Mouse (Mus musculus) hindbrain, embryonic 16.5 days (tissue): ENCODE data around the gene Kif3b. TPM values are rescaled to one million over a fixed set of nuclear protein-coding genes. Genes with fewer than 3 reads are reported as not detected.
A peak's percentile ranks its signal among the peaks of the same experiment; 100 is the strongest.
"Not testable (repeated sequence)": the region's sequence is repeated elsewhere in the genome, so short reads cannot be mapped to it uniquely, and the experiment has no call there.

ENCODE experiments used
- ATAC-seq: fragments of 200-750 bp; cut with Nextera tagmentation; 2 replicates; pipeline ENCODE4 v1.8.0; 2017; ENCODE audit warnings: moderate TSS enrichment, moderate library complexity
- H3K27ac ChIP-seq: fragments of 300-500 bp; sonication (generic); 2 replicates; pipeline ENCODE4 v1.5.1; 2014; ENCODE audit warnings: low read depth, mild to moderate bottlenecking, control low read depth, low read length, moderate library complexity
- H3K27me3 ChIP-seq: fragments of 300-500 bp; sonication (generic); replicated peaks from 2 replicates; pipeline ENCODE4 v1.6.1; 2014; ENCODE audit warnings: low read length; ENCODE audit not compliant: control insufficient read depth, insufficient read depth
- H3K36me3 ChIP-seq: fragments of 300-500 bp; sonication (generic); 2 replicates; pipeline ENCODE4 v1.6.1; 2014; ENCODE audit warnings: mild to moderate bottlenecking, low read length, moderate library complexity, mixed read lengths; ENCODE audit not compliant: control insufficient read depth, insufficient read depth
- H3K4me1 ChIP-seq: fragments of 300-500 bp; sonication (generic); 2 replicates; pipeline ENCODE4 v1.6.1; 2014; ENCODE audit warnings: low read depth, low read length; ENCODE audit not compliant: control insufficient read depth, insufficient read depth
- H3K4me2 ChIP-seq: fragments of 300-500 bp; sonication (generic); 2 replicates; pipeline ENCODE4 v1.6.1; 2014; ENCODE audit warnings: mild to moderate bottlenecking, low read length, control low read depth, moderate library complexity
- H3K4me3 ChIP-seq: fragments of 300-500 bp; sonication (generic); 2 replicates; pipeline ENCODE4 v1.5.1; 2014; ENCODE audit warnings: mild to moderate bottlenecking, low read length, control low read depth, moderate library complexity
- H3K9ac ChIP-seq: fragments of 300-500 bp; sonication (generic); 2 replicates; pipeline ENCODE4 v1.6.1; 2014; ENCODE audit warnings: low read depth, mild to moderate bottlenecking, control low read depth, low read length, moderate library complexity
- H3K9me3 ChIP-seq: fragments of 300-500 bp; sonication (generic); 2 replicates; pipeline ENCODE4 v1.6.1; 2014; ENCODE audit warnings: mild to moderate bottlenecking, low read length, moderate library complexity; ENCODE audit not compliant: control insufficient read depth
- WGBS: fragments of 180-500 bp; shearing (Covaris S2); extraction: QIAGEN DNeasy Blood & Tissue Kit; methylation state at CpG from one replicate; pipeline ENCODE4 v1.1.7; 2014; 5-methylcytosine and 5-hydroxymethylcytosine counted together
- polyA plus RNA-seq: library from polyadenylated mRNA; unstranded; fragments of >200 nt; fragmentation: Nextera tagmentation; extraction: Ambion mirVana; gene quantifications from 2 replicates; pipeline ENCODE4 v1.2.1, GENCODE M21; 2015

Kif3b gene
- polyA plus RNA-seq, 1 experiment from 2014 or later, result 23.9 TPM

DNA sequence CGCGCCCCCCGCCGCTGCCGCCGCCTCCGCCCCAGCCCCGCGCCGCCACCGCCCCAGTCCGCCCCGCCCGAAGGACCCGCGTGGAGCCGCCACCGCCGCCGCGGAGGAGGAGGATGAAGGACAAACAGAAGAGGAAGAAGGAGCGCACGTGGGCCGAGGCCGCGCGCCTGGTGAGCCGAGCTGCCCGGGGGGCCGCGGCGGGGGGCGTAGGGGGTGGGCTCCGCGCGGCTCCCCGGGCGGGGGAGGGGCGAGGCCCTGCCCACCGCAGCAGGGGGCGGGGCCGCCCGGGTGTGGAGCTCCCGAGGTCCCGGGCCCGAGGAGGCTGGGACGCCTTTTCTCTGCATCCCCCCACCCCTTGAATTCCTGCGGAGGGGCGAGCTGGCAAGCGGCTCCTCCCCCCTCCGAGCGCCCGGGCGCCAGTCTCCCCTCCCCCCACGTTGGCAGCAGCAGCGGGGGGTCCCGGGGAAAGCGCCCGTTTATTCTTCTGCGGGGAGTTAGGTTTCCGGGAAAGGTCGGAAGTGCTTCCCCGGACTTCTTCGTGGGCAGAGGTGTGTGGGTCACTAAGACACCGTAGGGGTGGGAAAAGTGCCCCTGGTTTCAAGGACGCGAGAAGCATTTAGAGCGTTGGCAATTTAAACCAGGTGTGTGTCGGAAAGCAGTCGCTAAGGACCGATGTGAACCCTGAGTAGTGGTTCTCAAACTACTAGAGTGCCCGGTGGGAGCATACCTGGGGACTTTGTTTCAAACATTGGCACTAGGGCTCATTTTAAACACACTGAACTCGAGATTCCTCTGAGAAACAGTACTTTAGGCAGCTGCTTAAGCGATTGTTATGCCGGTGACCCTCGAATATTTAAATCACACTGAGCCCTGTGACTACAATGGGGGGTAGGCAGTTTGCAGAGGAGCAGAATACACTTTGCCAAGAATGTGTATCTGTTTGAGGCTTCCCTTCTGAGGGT lies 55.3 kb downstream of the Kif3b start:
- Histone ChIP-seq H3K9ac (peak overlapping the region; percentile 96), H3K9me3 (no peaks in the 10 kb centered on the region), H3K27me3 (no peaks in the 10 kb centered on the region), H3K36me3 (no peaks in the 10 kb centered on the region), H3K4me2 (peak overlapping the region; percentile 60), H3K27ac (peak overlapping the region; percentile 98), H3K4me1 (peaks cover 34% of the 10 kb centered on the region), H3K4me3 (peak overlapping the region; percentile 92)
- under 1% methylated on average over 49 of the region's 76 CpGs for WGBS
- ATAC-seq, result no peak

DNA sequence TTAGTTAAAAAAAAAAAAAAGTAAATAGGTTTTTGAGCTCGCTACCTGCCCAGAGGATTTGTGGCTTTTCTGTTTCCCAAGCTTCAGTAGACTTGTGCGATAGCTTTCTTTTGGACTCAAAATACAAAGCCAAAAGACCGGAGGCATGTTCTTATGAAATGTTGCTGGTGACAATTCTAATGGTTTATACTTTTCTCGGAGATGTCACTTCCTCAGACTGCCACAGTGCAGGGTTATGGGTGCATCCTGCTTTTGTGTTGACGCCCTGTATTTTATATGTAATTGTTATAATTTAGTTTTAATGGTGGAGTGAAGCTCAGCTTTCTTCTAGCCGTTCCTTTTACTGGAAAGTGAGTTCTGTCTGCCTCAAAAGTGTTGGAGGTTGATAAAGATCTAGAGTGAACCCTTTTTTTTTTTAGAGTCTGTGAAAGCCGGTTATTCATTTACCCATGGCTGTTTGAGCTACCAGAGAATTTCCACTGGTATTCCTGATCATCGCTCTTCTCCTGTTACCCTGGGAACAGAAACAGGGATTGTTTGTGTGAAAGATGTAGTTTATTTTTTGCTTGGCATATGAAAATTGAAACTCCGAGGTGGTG lies 56.1 kb downstream of the Kif3b start:
- peaks cover 34% of the 10 kb centered on the region for H3K4me1 ChIP-seq
- peak overlapping the region; percentile 98; the same call in 1 of the 2 replicates for H3K27ac ChIP-seq
- H3K27me3 ChIP-seq, result no peaks in the 10 kb centered on the region
- no peak for ATAC-seq
- peak overlapping the region; percentile 92 for H3K4me3 ChIP-seq
- WGBS, result 7% methylated on average over 9 of the region's 9 CpGs
- peak overlapping the region; percentile 96 for H3K9ac ChIP-seq
- H3K9me3 ChIP-seq, result no peaks in the 10 kb centered on the region
- peak overlapping the region; percentile 60 for H3K4me2 ChIP-seq
- no peaks in the 10 kb centered on the region for H3K36me3 ChIP-seq

DNA sequence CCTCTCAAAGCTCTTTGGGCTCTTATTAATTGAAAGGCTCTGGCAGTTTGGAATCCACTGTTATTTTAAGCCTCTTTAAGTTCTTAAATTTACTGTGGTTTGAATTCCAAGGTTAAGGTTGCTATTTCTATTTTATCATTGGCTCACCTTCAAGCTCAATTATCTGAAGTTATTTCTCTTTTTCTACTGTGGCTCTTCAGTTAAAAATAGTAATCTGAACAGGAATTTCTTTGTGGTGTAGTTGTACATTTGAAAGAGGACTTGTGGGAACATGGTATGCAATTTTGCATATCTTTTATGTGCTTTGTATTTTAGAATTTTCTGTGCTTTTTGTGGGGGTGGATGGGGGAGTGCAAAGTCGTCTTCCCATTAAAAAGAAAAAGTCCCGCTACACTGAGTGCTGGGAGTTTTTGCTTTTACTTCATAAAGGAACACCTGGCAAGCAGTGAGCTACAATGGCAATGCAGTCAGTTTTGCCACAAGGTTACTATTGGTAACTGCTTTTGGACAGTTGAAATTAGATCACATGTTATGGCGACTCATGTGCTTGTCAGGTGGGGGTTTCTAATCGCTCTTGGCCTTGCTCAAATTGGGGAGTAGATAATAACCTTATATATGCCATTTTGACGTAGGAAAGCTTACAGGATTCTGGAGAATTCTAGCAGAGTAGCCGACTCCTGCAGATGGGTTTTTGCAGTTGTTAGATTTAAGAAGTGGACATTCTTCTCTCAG lies 57.1 kb downstream of the Kif3b start:
- Histone ChIP-seq H3K27me3 (no peaks in the 10 kb centered on the region), H3K9me3 (no peaks in the 10 kb centered on the region), H3K4me3 (no peak overlapping the region), H3K4me1 (peaks cover 34% of the 10 kb centered on the region), H3K27ac (no peak overlapping the region), H3K4me2 (peak overlapping the region; percentile 60), H3K36me3 (peaks cover 2% of the 10 kb centered on the region; the same call in 1 of the 2 replicates), H3K9ac (no peak overlapping the region)
- WGBS, result 55% methylated on average over 6 of the region's 6 CpGs
- ATAC-seq, result no peak

DNA sequence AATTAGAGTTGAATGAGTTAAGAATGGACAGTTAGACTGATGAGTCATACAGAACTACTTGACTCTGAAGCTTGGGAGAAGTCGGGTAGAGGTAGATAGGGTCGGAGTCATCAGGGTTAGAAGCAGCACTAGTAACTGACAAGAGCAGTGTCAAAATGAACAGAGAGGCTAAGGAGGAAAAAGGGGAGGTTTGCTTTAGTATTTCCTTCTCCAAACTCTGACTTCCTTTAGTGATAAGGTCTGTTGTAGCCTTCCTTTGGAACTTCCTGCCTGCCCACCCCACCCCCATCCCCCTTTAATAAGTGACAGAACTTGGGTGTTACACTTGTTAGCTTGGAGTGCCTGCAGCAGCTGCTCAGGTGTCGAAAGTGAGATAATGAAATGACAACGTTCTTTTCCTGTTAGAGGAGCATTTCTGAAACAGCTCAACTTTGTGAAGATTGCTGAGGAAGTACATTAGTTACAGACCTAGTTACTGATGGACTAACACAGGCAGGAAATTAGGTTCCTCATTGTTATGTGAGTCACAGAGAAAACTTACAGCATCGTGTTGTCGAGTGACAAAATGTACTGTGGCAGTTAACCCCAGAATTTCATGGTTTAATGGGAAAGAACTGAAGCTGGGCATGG lies 59.5 kb downstream of the Kif3b start:
- Histone ChIP-seq H3K4me1 (peaks cover 29% of the 10 kb centered on the region), H3K4me2 (no peak overlapping the region), H3K9ac (no peak overlapping the region), H3K27me3 (no peaks in the 10 kb centered on the region), H3K4me3 (no peak overlapping the region), H3K9me3 (no peaks in the 10 kb centered on the region), H3K27ac (no peak overlapping the region), H3K36me3 (peaks cover 8% of the 10 kb centered on the region; the same call in 1 of the 2 replicates)
- 45% methylated on average over 6 of the region's 6 CpGs for WGBS
- no peak for ATAC-seq

DNA sequence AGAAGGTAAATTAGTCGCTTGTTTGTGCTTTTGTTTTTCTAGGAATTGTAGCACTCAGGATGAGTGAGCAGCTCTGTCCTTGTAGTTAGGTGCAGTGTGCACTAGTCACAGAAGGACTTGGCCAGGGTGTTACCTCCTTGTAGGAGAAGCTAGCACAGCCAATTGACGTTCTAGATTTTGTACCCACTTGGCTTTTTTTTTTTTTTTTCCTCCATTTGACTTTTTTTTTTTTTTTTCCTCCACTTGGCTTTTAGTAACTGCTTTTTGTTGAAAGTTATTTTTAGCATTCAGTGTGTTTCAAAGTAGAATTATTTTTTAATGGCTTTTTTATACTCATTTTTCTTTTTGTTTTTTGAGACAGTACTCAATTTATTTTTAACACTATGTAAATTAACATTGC lies 63.4 kb downstream of the Kif3b start:
- Histone ChIP-seq H3K27me3 (no peaks in the 10 kb centered on the region), H3K36me3 (peaks cover 21% of the 10 kb centered on the region), H3K27ac (no peak overlapping the region), H3K9me3 (no peaks in the 10 kb centered on the region), H3K9ac (no peak overlapping the region), H3K4me1 (peaks cover 12% of the 10 kb centered on the region), H3K4me2 (no peak overlapping the region), H3K4me3 (no peak overlapping the region)
- 90% methylated on average over 2 of the region's 2 CpGs for WGBS
- no peak for ATAC-seq

DNA sequence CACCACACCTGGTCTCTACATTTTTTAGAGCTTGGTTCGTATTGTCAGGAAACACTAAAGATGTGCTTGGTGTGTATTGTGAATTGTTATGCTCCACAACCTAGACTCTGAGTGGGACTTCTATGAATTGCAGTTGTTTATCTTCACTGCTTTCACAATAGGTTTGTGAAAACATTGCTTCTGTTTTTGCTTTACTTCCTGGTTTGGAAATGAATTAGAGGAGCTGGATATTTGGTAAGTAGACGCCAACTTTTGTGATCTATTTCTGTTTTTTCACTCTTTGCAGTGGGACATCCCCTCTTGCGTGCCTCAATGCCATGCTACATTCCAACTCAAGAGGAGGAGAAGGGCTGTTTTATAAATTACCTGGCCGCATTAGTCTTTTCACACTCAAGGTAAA lies 65.6 kb downstream of the Kif3b start:
- Histone ChIP-seq H3K27me3 (no peaks in the 10 kb centered on the region), H3K36me3 (peaks cover 21% of the 10 kb centered on the region), H3K9me3 (no peaks in the 10 kb centered on the region), H3K9ac (no peak overlapping the region), H3K27ac (no peak overlapping the region), H3K4me2 (no peak overlapping the region), H3K4me1 (no peaks in the 10 kb centered on the region), H3K4me3 (no peak overlapping the region)
- ATAC-seq, result no peak
- WGBS, result 91% methylated on average over 4 of the region's 4 CpGs

DNA sequence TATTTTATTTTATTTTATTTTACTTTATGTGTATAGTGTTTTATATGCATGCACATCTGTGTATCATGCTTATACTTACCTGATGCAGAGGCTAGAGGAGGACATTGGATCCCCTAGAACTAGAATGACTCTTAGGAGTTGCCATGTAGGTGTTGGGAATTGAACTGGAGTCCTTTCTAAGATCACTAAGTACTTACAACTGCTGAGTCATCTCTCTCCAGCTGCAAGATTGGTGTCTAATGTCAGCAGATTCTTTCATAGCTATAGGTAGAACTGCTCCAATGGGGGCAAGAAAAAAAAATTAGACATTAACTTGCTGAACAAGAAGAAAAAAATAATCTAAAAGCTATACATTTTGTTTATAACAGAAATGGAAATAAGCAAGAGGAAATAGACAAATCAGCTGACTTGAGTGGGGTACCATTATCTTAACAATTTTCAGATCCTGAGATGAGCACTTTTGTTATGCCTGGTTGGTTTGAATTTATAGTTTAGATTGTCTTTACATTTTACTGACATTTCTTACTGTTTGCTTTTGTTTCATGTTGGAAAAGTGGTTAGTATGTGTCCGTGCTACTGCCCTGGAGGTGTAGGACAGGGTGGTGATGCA lies 70.0 kb downstream of the Kif3b start:
- peaks cover 16% of the 10 kb centered on the region for H3K36me3 ChIP-seq
- no peaks in the 10 kb centered on the region for H3K4me1 ChIP-seq
- H3K4me3 ChIP-seq, result no peak overlapping the region
- no peaks in the 10 kb centered on the region for H3K27me3 ChIP-seq
- no peak overlapping the region for H3K4me2 ChIP-seq
- 100% methylated on average over 1 of the region's 1 CpGs for WGBS
- H3K27ac ChIP-seq, result no peak overlapping the region
- H3K9ac ChIP-seq, result no peak overlapping the region
- no peaks in the 10 kb centered on the region for H3K9me3 ChIP-seq
- ATAC-seq, result no peak

DNA sequence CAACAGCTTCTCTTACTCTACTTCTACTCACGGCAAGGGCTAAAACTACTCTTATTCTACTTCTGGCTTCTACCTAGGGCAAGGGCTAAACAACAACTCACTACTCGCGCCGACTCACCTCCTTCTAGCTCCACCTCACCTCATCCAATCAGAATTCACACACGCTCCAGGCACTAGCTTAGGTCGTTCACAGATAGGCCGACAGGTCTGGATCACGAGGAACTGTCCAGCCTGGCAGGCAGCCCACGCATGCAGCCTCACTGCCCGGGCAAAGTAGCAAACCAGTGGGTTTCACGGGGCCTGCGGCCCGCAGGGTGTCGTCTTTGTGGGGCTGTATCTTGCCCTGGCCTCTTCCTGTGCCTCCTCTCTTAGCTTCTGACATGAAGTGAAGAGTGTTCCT lies 73.3 kb downstream of the Kif3b start:
- H3K4me2 ChIP-seq, H3K9me3 ChIP-seq, H3K4me3 ChIP-seq, H3K27ac ChIP-seq, H3K4me1 ChIP-seq, H3K9ac ChIP-seq, H3K27me3 ChIP-seq, ATAC-seq: not testable (repeated sequence)
- 95% methylated on average over 14 of the region's 14 CpGs for WGBS
- H3K36me3 ChIP-seq, result peaks cover 23% of the 10 kb centered on the region
